Mouse (Mus musculus): ENCODE measurements around the gene Capza1.
"Not testable (repeated sequence)": the region's sequence is repeated elsewhere in the genome, so short reads cannot be mapped to it uniquely, and the experiment has no call there.

Capza1 gene

DNA sequence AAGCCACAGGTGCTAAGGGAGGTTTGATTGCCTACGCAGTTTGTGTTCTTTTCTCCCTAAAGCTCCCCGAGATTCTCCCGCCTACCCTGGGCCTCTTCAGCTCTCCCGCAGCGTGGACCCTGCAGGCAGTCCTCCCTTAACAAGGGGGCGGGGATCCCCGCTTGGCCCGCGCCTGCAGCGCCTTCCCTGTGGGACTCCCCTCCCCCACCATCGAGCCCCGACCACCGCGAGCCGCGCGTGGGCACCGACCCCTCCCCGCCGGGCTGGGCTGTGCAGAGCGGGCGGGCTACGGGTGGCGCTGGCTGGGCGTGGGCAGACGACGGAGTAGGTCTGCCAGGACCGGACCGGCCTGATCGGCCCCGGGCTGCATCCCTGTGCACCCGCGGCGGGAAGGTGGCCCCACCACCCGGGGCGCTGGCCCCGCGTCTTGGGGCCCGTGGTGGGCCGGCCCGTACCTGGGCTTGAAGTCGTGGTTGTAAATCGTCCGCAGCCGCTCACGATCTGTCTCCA lies 46.8 kb downstream of the Capza1 start:
- no peak for DNase-seq (ENCODE audit: low read depth in 1 of 2, low spot score in 2 of 2)

DNA sequence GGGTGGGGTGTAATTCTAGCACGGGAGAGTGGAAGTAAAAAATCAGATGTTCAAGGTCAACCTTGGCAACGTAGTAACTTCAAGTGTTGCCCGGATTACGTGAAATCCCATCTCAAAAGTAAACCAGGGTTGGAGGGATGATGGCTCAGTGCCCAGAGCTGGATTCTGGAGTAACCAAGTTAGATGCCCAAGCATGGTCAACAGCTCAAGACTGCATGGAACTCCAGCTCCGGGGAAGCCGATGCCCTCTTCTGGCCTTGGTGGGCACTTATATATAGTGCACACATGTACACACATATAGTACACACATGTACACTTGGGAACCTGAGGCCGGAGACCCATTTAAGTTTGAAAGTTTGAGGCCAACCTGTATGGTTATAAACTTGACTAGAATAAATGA lies 48.2 kb downstream of the Capza1 start:
- DNase-seq (ENCODE audit: low read depth in 1 of 2, low spot score in 2 of 2), result no peak

DNA sequence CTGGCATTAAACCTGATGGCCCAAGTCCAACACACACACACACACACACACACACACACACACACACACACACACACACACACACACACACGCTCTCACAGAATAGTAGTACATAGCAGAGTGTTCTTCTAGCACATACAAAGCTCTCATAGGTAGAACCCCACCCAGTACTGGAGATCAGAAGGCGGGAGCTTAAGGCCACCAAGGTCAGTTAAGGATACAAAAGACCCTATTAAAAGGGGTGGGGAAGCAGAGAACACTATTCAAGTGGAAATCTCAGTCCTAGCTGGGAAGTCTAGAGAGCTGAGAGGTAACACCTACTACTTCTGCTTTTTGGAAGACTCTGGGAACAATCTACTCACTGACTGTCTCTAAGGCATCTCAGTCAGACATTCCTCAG lies 49.0 kb downstream of the Capza1 start:
- no peak for DNase-seq (ENCODE audit: low read depth in 1 of 2, low spot score in 2 of 2)

DNA sequence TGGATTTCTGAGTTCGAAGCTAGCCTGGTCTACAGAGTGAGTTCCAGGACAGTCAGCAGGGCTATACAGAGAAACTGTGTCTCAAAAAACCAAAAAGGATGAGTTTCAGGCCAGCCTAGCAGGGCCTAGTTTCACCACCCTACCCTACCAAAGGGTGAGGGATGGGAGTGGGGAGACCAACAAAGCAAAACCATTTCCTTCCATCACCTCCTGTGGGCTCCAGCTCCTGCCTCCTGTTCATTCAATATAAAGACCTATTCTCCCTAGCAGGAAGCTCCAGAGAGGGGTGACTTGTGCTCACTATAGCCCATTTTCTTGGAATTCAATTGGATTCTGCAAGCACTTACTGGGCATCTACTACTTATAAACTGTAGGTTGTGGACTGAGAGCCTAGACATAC lies 49.6 kb downstream of the Capza1 start:
- no peak for DNase-seq (ENCODE audit: low read depth in 1 of 2, low spot score in 2 of 2)

DNA sequence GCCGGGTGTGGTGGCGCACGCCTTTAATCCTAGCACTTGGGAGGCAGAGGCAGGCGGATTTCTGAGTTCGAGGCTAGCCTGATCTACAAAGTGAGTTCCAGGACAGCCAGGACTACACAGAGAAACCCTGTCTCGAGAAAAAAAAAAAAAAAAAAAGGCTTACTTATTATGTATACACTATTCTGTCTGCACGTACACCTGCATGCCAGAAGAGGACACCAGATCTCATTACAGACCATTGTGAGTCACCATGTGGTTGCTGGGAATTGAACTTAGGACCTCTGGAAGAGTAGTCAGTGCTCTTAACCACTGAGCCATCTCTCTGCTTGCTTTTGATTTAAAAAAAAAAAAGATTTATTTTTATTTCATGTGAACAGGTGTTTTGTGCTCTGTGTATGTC lies 51.1 kb downstream of the Capza1 start:
- not testable (repeated sequence) for DNase-seq (ENCODE audit: low read depth in 1 of 2, low spot score in 2 of 2)

DNA sequence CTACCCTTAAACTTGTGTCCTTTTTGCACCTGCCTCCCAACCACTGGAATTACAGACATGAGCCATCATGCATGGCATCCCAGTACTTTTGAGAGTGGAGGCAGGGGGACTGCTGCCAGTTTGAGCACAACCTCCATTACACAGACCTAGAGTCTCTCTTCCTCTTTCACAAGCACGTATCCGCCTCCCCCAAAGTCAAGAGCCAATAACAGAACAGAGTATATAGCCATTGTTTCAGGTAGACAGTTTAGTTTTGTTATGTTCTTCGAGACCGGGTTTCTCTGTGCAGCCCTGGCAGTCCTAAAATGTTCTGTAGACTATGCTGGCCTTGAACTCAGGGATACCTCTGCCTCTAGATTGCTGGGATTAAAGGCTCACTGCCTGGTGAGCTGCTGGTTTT lies 52.1 kb downstream of the Capza1 start:
- DNase-seq (ENCODE audit: low read depth in 1 of 2, low spot score in 2 of 2), result no peak

DNA sequence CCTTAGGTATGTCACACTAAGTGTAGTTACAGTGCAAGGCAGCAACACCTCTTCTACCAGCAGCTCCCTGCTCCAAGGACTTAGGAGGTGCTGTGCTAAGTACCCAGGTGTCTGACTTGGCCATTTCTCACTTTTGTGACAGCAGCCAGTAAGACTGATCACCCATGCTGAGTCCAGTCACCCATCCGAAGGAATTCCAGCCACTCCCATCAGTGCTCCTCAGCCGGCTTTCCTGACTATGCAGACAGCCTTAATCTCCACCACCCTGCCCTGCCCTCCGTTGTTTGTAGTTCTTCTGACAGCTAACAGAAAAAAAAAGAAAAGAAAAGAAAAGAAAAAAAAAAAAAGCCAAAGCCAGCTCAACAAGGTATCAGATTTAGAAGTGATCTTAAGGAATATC lies 52.6 kb downstream of the Capza1 start:
- no peak for DNase-seq (ENCODE audit: low read depth in 1 of 2, low spot score in 2 of 2)

DNA sequence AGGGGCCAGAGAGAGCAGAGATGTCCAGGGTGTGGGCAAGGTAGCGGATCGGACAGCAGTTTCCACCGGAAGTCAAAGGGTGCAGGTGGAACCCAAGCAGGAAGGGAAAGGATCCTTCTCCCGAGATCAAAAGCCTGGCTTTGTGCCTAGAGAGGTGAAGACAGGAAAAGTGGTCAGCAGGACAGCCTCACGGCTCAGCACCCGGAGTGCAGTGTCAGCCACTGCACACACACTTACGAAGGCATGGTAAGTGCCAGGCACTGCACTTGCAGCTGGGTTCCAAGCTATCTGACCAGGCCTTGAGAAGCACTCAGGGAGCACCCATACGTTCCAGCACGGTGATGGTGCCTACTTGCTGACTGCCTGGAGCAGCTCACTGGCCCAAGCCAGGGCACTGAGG lies 58.8 kb downstream of the Capza1 start:
- DNase-seq (ENCODE audit: low read depth in 1 of 2, low spot score in 2 of 2), result no peak

DNA sequence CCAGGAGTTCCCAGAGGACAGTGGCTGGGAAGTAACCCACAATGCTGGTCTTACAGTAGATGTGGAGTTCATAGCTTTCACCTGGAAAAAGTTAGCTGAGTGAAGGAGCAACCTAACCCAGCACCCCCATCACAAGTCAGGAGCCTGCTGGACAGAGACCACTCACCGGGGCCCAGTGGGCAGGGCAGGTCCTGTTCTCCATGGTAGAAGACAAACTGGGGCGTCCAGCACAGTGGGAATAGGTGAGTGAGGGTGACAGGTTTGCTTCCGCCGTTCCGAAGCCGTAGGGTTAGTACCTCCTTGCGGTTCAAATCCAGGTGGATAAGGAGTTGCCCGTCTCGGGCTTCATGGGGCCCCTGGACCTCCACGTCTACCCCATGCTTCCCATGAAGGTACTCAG lies 60.0 kb downstream of the Capza1 start:
- no peak for DNase-seq (ENCODE audit: low read depth in 1 of 2, low spot score in 2 of 2)

DNA sequence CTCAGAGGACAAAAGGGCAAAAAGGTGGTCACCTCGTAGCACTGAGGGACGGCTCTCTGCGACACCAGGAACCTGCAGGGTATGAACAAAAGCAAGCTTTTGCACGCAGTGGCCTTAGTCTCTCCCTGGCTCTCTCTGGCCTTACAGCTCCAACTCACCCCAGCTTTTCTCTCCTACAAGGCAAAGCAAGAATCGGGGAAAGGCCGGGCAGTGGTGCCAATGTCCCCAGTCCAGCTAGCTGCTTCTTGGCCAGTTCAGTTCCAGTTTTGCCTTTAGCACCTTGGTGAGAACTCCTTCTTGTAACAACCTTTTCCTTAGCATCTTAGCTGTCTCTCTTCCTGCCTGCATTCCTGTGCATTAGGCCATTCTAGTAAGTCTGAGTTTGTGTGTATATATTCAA lies 62.8 kb downstream of the Capza1 start:
- no peak for DNase-seq (ENCODE audit: low read depth in 1 of 2, low spot score in 2 of 2)

DNA sequence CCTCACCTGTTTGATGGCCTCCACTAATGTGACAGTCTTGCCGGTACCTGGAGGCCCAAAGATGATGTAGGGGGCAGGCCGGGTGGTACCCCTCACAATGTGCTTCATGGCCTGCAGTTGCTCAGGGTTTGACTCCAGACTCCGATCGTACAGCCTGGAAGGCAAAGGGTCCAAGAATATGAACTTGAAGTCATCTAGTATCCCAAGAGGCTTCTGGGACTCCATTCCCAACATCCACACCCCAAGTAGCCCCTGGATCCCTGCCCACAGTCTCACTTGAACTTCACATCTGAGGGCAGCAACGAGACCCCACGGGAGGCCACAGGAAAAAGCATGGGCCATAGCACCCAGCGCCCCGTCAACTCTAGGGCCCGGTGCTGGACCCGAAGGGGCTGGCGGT lies 63.6 kb downstream of the Capza1 start:
- no peak for DNase-seq (ENCODE audit: low read depth in 1 of 2, low spot score in 2 of 2)

DNA sequence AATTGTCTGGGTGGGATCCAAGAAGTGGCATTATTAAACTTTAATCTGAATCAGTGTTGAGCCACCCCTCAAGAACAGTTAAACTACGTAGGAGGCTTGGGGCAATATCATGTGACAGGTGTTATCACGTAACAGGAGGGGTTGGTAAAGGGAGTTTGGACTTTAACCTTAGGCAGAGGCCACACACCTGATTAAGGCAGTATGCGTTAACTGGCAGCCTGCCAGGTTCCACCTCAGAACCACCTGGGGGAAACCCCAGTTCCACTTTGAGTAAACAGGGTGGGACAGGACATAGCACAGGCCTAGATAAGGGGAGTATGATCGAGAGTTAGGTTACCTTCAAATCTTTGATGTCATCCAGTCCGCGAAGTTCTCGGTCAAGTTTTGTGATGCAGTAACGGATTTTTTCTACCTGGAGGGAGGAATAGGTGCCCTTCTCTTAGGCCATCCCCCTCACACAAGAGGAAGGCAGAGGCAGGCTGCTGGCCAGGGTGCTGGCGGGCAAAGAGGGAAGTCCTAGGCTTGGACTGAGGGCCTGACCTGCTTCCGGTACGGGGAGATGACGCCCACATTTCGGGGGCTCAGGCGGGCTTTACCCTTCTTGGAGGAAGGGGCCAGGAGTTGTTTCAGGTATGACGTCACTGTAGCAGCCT lies 67.7 kb downstream of the Capza1 start:
- DNase-seq (ENCODE audit: low read depth in 1 of 2, low spot score in 2 of 2), result no peak

DNA sequence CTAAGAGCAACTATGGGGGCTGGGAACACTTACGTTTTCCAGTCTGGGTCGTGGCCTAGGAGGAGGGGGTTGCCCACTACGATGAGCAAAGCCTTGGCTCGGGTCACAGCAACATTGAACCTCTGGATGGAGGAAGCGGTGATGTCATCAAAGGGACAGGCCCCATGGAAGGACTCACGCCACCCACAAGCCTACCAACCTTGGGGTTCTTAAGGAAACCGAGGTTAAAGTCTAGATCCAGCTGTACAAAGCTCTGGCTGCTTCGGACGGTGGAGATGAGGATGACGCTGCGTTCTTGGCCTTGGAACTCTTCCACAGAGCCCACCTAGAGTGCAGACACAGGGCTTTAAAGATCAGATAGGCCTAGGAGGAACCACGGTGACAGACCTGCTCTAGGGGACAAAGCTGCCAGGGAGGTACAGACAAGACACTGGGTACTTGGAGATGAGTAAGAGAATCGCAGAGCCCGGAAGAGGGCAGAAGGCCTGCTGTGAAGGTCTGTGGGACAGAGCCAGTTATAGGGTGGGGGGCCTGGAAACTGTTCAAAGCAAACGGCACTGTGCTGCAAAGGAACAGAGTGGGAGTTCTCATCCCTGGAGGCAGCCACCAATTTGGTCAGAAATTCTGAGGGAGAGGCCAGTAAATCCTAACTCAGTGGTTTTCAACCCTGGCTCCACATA lies 68.5 kb downstream of the Capza1 start:
- no peak for DNase-seq (ENCODE audit: low read depth in 1 of 2, low spot score in 2 of 2)

DNA sequence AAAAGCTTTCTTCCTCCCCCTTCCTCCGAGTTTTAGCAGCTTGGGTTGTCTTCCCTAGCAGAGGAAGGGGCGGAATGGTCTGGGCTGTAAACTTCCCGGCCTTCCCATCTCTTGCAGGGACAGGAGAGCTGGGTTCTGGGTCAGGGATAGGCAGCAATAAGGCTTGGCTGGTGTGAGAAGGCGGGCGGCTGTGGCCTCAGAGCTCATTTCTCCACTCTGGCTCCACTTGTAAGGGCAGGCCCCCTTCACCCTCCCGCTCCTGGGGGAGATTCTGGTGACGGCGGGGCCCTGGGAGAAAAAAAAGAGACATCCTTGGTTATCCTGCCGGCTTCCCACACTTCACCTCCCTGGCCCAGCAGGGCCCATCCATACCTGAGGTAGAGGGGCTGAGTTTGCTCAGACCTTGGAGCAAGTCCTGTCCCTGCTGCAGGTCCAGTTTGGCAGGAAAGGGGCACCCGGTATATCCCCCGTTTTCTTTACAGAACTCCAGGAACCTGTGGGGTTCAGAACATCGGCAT lies 69.3 kb downstream of the Capza1 start:
- DNase-seq (ENCODE audit: low read depth in 1 of 2, low spot score in 2 of 2), result no peak

DNA sequence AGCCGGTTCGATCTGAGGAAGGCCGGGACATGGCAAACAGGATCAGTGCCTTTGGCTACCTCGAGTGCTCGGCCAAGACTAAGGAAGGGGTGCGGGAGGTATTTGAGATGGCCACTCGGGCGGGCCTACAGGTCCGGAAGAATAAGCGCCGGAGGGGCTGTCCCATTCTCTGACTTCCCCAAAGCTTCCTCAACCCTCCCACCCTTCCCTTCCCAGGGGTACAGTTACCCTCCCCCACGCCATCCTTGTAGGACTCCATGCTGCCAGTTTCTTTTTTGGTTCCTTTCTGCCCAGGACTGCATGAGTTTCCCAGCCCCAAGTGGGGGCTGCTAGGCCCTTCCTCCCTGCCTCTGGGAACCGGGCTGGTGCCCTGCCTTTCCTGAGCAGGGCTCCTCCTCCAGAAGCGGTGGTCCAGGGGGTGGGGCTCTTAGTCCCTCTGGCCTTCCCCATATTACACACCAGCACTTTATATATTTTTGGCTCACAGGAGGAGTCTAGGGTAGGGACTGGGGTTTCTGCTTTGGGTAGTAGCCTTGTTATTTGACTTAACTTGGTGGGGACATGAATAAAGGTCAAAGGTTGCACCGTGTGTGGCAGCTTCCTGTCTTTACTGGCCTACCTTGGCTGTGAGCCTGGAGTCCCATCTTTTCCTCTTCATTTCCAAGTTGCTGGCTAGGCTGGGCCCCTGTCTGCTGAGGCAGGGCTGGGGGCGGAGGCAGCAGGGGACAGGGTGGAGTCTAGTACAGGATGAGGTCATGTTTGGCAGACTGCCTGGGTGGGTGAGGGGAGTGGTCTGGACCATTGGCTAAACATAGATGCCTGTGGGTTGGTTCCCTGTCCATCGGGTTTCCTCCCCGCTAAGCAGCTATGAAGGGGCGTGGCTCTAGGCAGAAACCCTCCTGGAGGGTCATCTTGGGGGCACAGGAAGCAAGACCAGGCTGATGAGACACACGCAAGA lies 70.2 kb downstream of the Capza1 start:
- DNase-seq (ENCODE audit: low read depth in 1 of 2, low spot score in 2 of 2), result peak in 1 of 2 experiments; percentile 43

DNA sequence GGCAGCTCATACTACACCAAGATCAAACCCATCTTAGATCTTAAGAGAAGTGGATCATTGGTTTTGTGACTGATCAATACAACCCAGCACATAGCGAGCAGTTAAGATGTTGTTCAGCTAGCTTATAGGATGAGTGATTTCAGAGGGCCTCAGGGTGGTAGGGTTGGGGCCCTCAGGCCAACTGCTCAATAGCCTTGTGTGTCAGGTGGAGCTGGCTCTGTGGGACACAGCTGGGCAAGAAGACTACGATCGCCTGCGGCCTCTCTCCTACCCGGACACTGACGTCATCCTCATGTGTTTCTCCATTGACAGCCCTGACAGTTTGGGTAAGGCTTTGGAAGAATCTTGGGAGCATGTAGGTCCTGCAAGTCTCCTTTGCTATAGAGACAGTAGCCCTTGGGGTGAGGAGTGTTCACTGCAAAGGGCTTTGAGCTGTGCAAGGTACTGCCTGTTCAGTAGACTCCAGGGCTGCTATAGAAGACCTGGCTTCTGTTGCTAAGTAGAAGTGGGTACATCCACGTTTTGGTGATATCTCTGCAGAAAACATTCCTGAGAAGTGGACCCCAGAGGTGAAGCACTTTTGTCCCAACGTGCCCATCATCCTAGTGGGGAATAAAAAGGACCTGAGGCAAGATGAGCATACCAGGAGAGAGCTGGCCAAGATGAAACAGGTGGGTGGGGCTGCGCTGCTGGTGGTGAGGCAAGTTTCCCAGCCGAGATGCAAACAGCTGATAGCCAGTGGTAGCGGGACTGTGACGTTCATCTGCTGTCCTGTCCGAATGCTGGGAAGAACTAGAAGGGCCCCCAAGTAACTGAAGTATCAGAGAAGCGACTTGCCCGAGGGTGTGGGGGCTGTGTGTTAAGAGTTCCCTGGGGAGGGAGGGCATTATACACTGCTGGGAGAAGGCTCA lies 71.7 kb downstream of the Capza1 start:
- no peak for DNase-seq (ENCODE audit: low read depth in 1 of 2, low spot score in 2 of 2)

DNA sequence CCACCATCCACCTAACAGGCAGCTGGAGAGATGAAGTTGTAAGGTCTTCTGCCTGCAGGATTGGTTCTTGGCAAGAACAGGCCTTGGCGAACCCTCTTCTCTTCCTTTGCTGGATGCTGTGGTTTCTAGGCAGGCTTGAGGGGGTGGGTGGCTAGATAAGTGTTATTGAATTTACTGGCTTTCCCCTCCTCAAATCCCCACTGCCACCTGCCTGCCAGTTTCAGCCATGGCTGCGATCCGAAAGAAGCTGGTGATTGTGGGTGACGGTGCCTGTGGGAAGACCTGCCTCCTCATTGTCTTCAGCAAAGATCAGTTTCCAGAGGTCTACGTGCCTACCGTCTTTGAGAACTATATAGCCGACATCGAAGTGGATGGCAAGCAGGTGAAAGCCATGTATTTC lies 72.6 kb downstream of the Capza1 start:
- DNase-seq (ENCODE audit: low read depth in 1 of 2, low spot score in 2 of 2), result no peak

DNA sequence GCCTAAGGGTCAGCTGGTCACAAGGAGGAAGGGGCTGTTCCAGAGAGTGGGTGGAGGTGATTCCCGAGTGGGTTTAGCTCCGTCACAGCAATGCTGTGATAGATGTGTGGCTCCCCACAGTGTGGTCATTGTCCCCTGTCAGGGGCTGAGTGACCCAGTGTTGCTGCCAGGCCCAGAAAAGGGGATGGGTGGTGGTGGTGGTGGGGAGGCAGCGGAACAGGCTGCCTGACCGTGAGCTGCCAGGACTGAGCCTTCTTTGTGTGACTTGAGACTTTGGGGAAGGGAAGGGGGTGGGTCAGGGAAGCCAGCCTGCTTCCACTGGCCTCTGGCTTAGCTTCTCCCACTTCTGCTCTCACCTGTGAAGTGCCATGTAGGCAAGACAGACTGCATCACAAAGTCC lies 73.3 kb downstream of the Capza1 start:
- DNase-seq (ENCODE audit: low read depth in 1 of 2, low spot score in 2 of 2), result no peak

DNA sequence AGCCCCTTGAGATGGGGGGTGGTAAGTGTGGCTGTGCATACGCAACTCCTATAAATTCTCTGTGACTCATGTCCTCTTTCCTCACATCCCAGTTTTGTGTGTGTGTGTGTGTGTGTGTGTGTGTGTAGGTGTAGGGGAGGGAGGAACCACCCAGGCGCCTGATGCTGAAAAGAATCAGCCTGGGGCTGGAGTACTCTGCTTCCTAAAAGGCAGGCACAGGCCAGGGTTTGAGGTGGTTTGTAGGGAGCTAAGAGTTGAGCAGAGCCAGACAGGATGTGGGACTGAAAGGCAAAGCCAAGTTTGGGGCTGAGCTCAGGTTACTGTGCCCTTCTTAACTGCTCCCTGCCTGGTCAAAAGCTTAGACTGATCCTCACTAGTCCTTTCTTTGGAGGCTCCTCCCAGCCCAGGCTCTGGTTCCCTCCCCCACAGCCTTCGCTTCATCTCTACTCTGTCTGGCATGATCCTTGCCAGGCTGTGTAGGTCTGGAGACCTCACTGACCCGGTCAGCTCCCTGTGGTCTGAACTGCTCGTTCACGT lies 73.8 kb downstream of the Capza1 start:
- no peak for DNase-seq (ENCODE audit: low read depth in 1 of 2, low spot score in 2 of 2)

DNA sequence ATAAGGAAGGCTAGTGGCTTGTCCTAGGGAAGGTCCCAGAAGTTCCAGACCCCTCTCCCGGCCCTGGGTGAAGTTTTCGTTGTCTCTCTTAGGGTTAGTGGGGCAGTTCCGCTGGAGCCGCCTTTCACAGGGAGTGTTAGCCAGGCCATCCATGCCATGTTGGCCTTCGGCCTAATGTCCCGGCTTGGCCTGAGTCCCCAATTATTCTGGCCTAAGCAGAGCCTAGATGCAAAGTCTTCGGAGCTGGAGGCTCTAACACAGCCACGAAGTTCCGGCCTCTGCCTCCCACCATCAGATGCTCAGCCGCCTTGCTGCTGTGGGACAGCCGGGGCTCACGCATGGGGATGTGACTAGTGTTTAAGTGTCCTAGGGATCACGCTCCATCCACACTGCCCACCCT lies 74.5 kb downstream of the Capza1 start:
- no peak for DNase-seq (ENCODE audit: low read depth in 1 of 2, low spot score in 2 of 2)

DNA sequence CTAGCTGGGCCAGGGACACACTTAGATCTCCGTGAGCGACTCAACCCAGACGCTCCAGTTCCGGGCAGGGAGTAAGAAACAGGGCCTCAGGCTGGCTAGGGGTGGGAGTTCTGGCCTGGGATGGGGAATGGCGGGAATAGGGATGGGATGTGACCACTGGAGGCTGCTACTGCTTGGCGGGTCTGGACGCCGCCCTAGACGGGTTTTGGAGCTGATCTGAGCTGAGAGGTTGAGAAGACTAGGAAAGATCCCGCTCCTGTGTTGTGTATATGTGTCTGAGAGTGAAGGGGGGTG lies 75.0 kb downstream of the Capza1 start:
- DNase-seq (ENCODE audit: low read depth in 1 of 2, low spot score in 2 of 2), result no peak
